Mouse (Mus musculus): ENCODE measurements around the gene Slc25a47. TPM values are rescaled to one million over a fixed set of nuclear protein-coding genes. Genes with fewer than 3 reads are reported as not detected.

Slc25a47 gene
- 11.3 and 15.3 TPM in 2 replicates for total RNA-seq (2014; rRNA removed; ENCODE audit: low replicate concordance)
- polyA plus RNA-seq (2015; fragmentation: Nextera tagmentation; extraction: Ambion mirVana) = 4.4 and 5.9 TPM in 2 replicates

- ATAC-seq (ENCODE audit: insufficient read depth, low read depth) (peak; percentile 99), DNase-seq (ENCODE audit: low spot score) (peak; percentile 93)
- Histone ChIP-seq H3K4me2 (ENCODE audit: low read depth, low read length) (peak within 1 kb of the TSS; percentile 98), H3K36me3 (replicated peaks; ENCODE audit: control insufficient read depth, insufficient read depth, low read length) (peaks cover 7% of the 10 kb centered on the region), H3K27me3 (ENCODE audit: control insufficient read depth, insufficient read depth, low read length) (no peaks in the 10 kb centered on the region), H3K27ac (ENCODE audit: low read depth) (peak within 1 kb of the TSS; percentile 87), H3K9me3 (replicated peaks; ENCODE audit: control insufficient read depth, low read length) (no peaks in the 10 kb centered on the region), H3K4me1 (ENCODE audit: control insufficient read depth, insufficient read depth) (peaks cover 26% of the 10 kb centered on the region), H3K9ac (replicated peaks; ENCODE audit: low read depth, low read length) (peak within 1 kb of the TSS; percentile 76), H3K4me3 (ENCODE audit: low read depth, low read length) (peak within 1 kb of the TSS; percentile 79)
- WGBS = under 1% methylated on average over 44 of the region's 53 CpGs
- TF ChIP-seq CTCF (IDR thresholded peaks at IDR 0.05; ENCODE audit: low read depth) (no peak), EP300 (IDR thresholded peaks at IDR 0.05; ENCODE audit: low read depth) (peak; percentile 73)
These were observed at the start of gene Slc25a47, which contains the start of gene Slc25a29 for GRCm38 (mm10) chr12:108835840-108836409. Gene Slc25a47, plus strand, starts transcription at chr12:108836046. Gene Slc25a29, minus strand, starts transcription at chr12:108835883.

GRCm38 (mm10) chr12:108787329-108787728, 48.5 kb upstream of the Slc25a47 start:
- TF ChIP-seq EP300 (IDR thresholded peaks at IDR 0.05; ENCODE audit: low read depth) (no peak), CTCF (IDR thresholded peaks at IDR 0.05; ENCODE audit: low read depth) (no peak)

GRCm38 (mm10) chr12:108792152-108792545, 43.7 kb upstream of the Slc25a47 start:
- Histone ChIP-seq H3K27me3 (ENCODE audit: control insufficient read depth, insufficient read depth, low read length) (no peaks in the 10 kb centered on the region), H3K4me2 (ENCODE audit: low read depth, low read length) (peak overlapping the region; percentile 62), H3K27ac (ENCODE audit: low read depth) (peak overlapping the region; percentile 99), H3K4me3 (ENCODE audit: low read depth, low read length) (peak overlapping the region; percentile 97), H3K36me3 (replicated peaks; ENCODE audit: control insufficient read depth, insufficient read depth, low read length) (no peaks in the 10 kb centered on the region), H3K4me1 (ENCODE audit: control insufficient read depth, insufficient read depth) (peaks cover 13% of the 10 kb centered on the region), H3K9ac (replicated peaks; ENCODE audit: low read depth, low read length) (peak overlapping the region; percentile 84), H3K9me3 (replicated peaks; ENCODE audit: control insufficient read depth, low read length) (no peaks in the 10 kb centered on the region)
- TF ChIP-seq CTCF (IDR thresholded peaks at IDR 0.05; ENCODE audit: low read depth) (no peak), EP300 (IDR thresholded peaks at IDR 0.05; ENCODE audit: low read depth) (no peak)
- DNase-seq (ENCODE audit: low spot score) (peak; percentile 88), ATAC-seq (ENCODE audit: insufficient read depth, low read depth) (peak; percentile 45)
- WGBS = under 1% methylated on average over 52 of the region's 52 CpGs

More at GRCm38 (mm10) chr12:108787329-108787728, 48.5 kb upstream of the Slc25a47 start:
- H3K4me3 ChIP-seq (ENCODE audit: low read depth, low read length) = no peak overlapping the region
- H3K4me1 ChIP-seq (ENCODE audit: control insufficient read depth, insufficient read depth) = peaks cover 9% of the 10 kb centered on the region; the same call in 1 of the 2 replicates
- 70% methylated on average over 2 of the region's 2 CpGs for WGBS
- no peak overlapping the region for H3K9ac ChIP-seq (replicated peaks; ENCODE audit: low read depth, low read length)
- ATAC-seq (ENCODE audit: insufficient read depth, low read depth) (no peak), DNase-seq (ENCODE audit: low spot score) (no peak)
- H3K27ac ChIP-seq (ENCODE audit: low read depth) = no peak overlapping the region
- H3K4me2 ChIP-seq (ENCODE audit: low read depth, low read length) = no peak overlapping the region
- no peaks in the 10 kb centered on the region for H3K9me3 ChIP-seq (replicated peaks; ENCODE audit: control insufficient read depth, low read length)
- no peaks in the 10 kb centered on the region for H3K27me3 ChIP-seq (ENCODE audit: control insufficient read depth, insufficient read depth, low read length)
- H3K36me3 ChIP-seq (replicated peaks; ENCODE audit: control insufficient read depth, insufficient read depth, low read length) = no peaks in the 10 kb centered on the region; the same call in 1 of the 2 replicates

GRCm38 (mm10) chr12:108792546-108793452, 43.0 kb upstream of the Slc25a47 start, which contains the start of gene Yy1:
Gene Yy1, plus strand, starts transcription at chr12:108792973.
- under 1% methylated on average over 71 of the region's 127 CpGs for WGBS
- Histone ChIP-seq H3K4me2 (ENCODE audit: low read depth, low read length) (peak within 1 kb of the TSS; percentile 70), H3K9ac (replicated peaks; ENCODE audit: low read depth, low read length) (peak within 1 kb of the TSS; percentile 95), H3K9me3 (replicated peaks; ENCODE audit: control insufficient read depth, low read length) (no peaks in the 10 kb centered on the region), H3K27me3 (ENCODE audit: control insufficient read depth, insufficient read depth, low read length) (no peaks in the 10 kb centered on the region), H3K36me3 (replicated peaks; ENCODE audit: control insufficient read depth, insufficient read depth, low read length) (no peaks in the 10 kb centered on the region), H3K4me1 (ENCODE audit: control insufficient read depth, insufficient read depth) (peaks cover 13% of the 10 kb centered on the region), H3K27ac (ENCODE audit: low read depth) (peak within 1 kb of the TSS; percentile 99), H3K4me3 (ENCODE audit: low read depth, low read length) (peak within 1 kb of the TSS; percentile 97)
- ATAC-seq (ENCODE audit: insufficient read depth, low read depth) (peak; percentile 91), DNase-seq (ENCODE audit: low spot score) (peak; percentile 98)
- TF ChIP-seq CTCF (IDR thresholded peaks at IDR 0.05; ENCODE audit: low read depth) (peak; percentile 14; the same call in 1 of the 2 replicates), EP300 (IDR thresholded peaks at IDR 0.05; ENCODE audit: low read depth) (no peak; the same call in none of the 2 replicates)

DNA sequence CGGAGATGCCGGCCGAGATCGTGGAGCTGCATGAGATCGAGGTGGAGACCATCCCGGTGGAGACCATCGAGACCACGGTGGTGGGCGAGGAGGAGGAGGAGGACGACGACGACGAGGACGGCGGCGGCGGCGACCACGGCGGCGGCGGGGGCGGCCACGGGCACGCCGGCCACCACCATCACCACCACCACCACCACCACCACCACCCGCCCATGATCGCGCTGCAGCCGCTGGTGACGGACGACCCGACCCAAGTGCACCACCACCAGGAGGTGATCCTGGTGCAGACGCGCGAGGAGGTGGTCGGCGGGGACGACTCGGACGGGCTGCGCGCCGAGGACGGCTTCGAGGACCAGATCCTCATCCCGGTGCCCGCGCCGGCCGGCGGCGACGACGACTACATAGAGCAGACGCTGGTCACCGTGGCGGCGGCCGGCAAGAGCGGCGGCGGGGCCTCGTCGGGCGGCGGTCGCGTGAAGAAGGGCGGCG, 42.3 kb upstream of the Slc25a47 start:
- Histone ChIP-seq H3K27ac (ENCODE audit: low read depth) (peak overlapping the region; percentile 99), H3K27me3 (ENCODE audit: control insufficient read depth, insufficient read depth, low read length) (no peaks in the 10 kb centered on the region), H3K36me3 (replicated peaks; ENCODE audit: control insufficient read depth, insufficient read depth, low read length) (no peaks in the 10 kb centered on the region), H3K4me3 (ENCODE audit: low read depth, low read length) (peak overlapping the region; percentile 97), H3K4me1 (ENCODE audit: control insufficient read depth, insufficient read depth) (peaks cover 13% of the 10 kb centered on the region), H3K9me3 (replicated peaks; ENCODE audit: control insufficient read depth, low read length) (no peaks in the 10 kb centered on the region), H3K4me2 (ENCODE audit: low read depth, low read length) (peak overlapping the region; percentile 70), H3K9ac (replicated peaks; ENCODE audit: low read depth, low read length) (peak overlapping the region; percentile 95)
- WGBS = under 1% methylated on average over 57 of the region's 71 CpGs
- DNase-seq (ENCODE audit: low spot score) = no peak
- no peak for ATAC-seq (ENCODE audit: insufficient read depth, low read depth)
- TF ChIP-seq CTCF (IDR thresholded peaks at IDR 0.05; ENCODE audit: low read depth) (no peak), EP300 (IDR thresholded peaks at IDR 0.05; ENCODE audit: low read depth) (no peak)
